In the genomic region with DNA sequence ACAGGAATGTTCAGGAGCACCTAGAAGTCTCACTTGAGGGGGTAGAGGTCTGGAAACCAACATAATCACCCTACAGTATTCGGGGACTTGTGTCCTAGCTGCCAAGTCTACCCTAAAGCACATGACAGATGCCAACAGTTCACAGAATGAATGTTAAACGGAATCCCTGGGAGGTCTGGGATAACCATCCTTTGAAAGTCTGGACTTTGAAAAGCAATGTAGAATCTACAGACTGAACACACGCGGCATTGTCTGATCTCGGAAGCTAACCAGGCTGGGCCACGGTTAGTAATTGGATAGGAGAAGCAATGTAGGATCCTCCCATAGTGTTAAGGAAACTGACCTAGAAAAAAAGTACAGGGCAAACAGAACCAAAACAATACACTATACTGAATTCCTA, we compare ENCODE assay signal across 11 mouse cellular contexts.
DNase-seq lines count a peak whose midpoint lies in the region; ATAC-seq and TF ChIP-seq lines count a peak whose summit lies in the region.
"Had no signal": no experiment of that assay in that cellular context is flagged by ENCODE, and none has a peak within 500 bp of the region (broad histone marks: within the 10 kb centered on the region; RNA-seq: fewer than 3 reads in every experiment).

No protein-coding gene starts in this region.

- no peak overlapping the region for H3K4me3 ChIP-seq in heart, embryonic 12.5 days
- no peak overlapping the region for H3K4me3 ChIP-seq in CH12.LX (replicated peaks in 1 of 3; ENCODE audit: low read depth in 2 of 3, low read length in 2 of 3, poor library complexity in 1 of 3)
- no peak overlapping the region for H3K4me3 ChIP-seq in hindbrain, postnatal 0 days (ENCODE audit: low read length)
- H3K4me3 ChIP-seq: erythroblast, embryonic 14.5 days had no signal

- DNase-seq in heart, postnatal 36 days, result no peak
- DNase-seq in kidney, adult 9 months, result peak; percentile 67
- DNase-seq in kidney, postnatal 25 days, result no peak
- DNase-seq in CH12.LX (ENCODE audit: extremely low read depth), result no peak
- peak; percentile 61 for DNase-seq in hindbrain, postnatal 0 days (ENCODE audit: low spot score)
- DNase-seq: cerebellum, adult 9-10 months; right cerebral cortex, postnatal 25 days had no signal

- H3K36me3 ChIP-seq in heart, embryonic 12.5 days, result peaks cover 11% of the 10 kb centered on the region; the same call in 1 of the 2 replicates
- H3K36me3 ChIP-seq in CH12.LX (replicated peaks in 1 of 2; ENCODE audit: control insufficient read depth in 1 of 2, insufficient read depth in 1 of 2, low read length in 1 of 2), result peaks cover 7 to 41% of the 10 kb centered on the region in 2 experiments
- H3K36me3 ChIP-seq in hindbrain, postnatal 0 days (ENCODE audit: insufficient read depth, low read length), result no peaks in the 10 kb centered on the region

- no peaks in the 10 kb centered on the region for H3K27me3 ChIP-seq in heart, embryonic 12.5 days (replicated peaks)
- no peaks in the 10 kb centered on the region for H3K27me3 ChIP-seq in CH12.LX (replicated peaks)
- no peaks in the 10 kb centered on the region for H3K27me3 ChIP-seq in hindbrain, postnatal 0 days (ENCODE audit: insufficient read depth, low read length)

- in situ Hi-C loops in CH12.LX (cut with MboI; ENCODE audit: low pct_ligation_motif_present, low pct_unique_long_range_greater_than_20kb, low sequenced_read_pairs), result no loop called here

- TF ChIP-seq RAD21 in CH12.LX (IDR thresholded peaks at IDR 0.05; ENCODE audit: low read depth, low read length), result no peak

- intact Hi-C loops in heart, postnatal 36 days (cut with DNase I), result no loop called here

- TF ChIP-seq POLR2A in CH12.LX (IDR thresholded peaks at IDR 0.05; ENCODE audit: low read depth, low read length), result no peak

- WGBS in heart, embryonic 12.5 days, result 71% methylated on average over 6 of the region's 6 CpGs
- WGBS in hindbrain, postnatal 0 days, result 32% methylated on average over 6 of the region's 6 CpGs

- TF ChIP-seq EP300 in CH12.LX (IDR thresholded peaks at IDR 0.05; ENCODE audit: low read length), result no peak

- TF ChIP-seq CTCF in CH12.LX (conservative IDR thresholded peaks at IDR 0.05 in 1 of 2, IDR thresholded peaks at IDR 0.05 in 1 of 2; ENCODE audit: low read depth in 2 of 2, low read length in 2 of 2), result no peak
- no peak for TF ChIP-seq CTCF in hindbrain, postnatal 0 days (IDR thresholded peaks at IDR 0.05; ENCODE audit: low read depth)

- no peak for ATAC-seq in heart, embryonic 12.5 days (ENCODE audit: insufficient number of reproducible peaks, low FRiP score)
- ATAC-seq in hindbrain, postnatal 0 days, result peak; percentile 55
- ATAC-seq in inflammation-experienced regulatory T-cells, adult 6 months, result no peak
- ATAC-seq in monocyte, adult 5-6 weeks (replicated peaks; ENCODE audit: insufficient number of reproducible peaks, low FRiP score, low TSS enrichment, poor library complexity, severe bottlenecking), result no peak

- peaks cover 19% of the 10 kb centered on the region for H3K79me2 ChIP-seq in CH12.LX (replicated peaks; ENCODE audit: control insufficient read depth, extremely low read depth, insufficient read depth, poor library complexity, severe bottlenecking)

- H3K4me2 ChIP-seq in heart, embryonic 12.5 days, result no peak overlapping the region; the same call in 1 of the 2 replicates
- no peak overlapping the region for H3K4me2 ChIP-seq in CH12.LX (ENCODE audit: insufficient read depth, low read depth, poor library complexity, severe bottlenecking)
- H3K4me2 ChIP-seq in hindbrain, postnatal 0 days (ENCODE audit: low read depth, low read length), result no peak overlapping the region

- no peak overlapping the region for H3K9ac ChIP-seq in heart, embryonic 12.5 days
- peak overlapping the region; percentile 50 for H3K9ac ChIP-seq in CH12.LX (ENCODE audit: insufficient read depth, low read depth)
- H3K9ac ChIP-seq in hindbrain, postnatal 0 days (replicated peaks; ENCODE audit: low read length), result no peak overlapping the region

- dilution Hi-C loops in CH12.LX (cut with MboI; ENCODE audit: extremely low pct_ligation_motif_present, extremely low pct_unique_long_range_greater_than_20kb, low sequenced_read_pairs), result no loop called here

- peaks cover 66% of the 10 kb centered on the region for H3K4me1 ChIP-seq in heart, embryonic 12.5 days (replicated peaks)
- peaks cover 48 to 89% of the 10 kb centered on the region in 2 experiments for H3K4me1 ChIP-seq in CH12.LX (ENCODE audit: control insufficient read depth in 1 of 2, insufficient read depth in 2 of 2)
- H3K4me1 ChIP-seq in hindbrain, postnatal 0 days (ENCODE audit: insufficient read depth, low read length), result peaks cover under 1% of the 10 kb centered on the region; the same call in 1 of the 2 replicates

- peak overlapping the region; percentile 83 for H3K27ac ChIP-seq in heart, embryonic 12.5 days (ENCODE audit: poor library complexity, severe bottlenecking)
- H3K27ac ChIP-seq in CH12.LX (ENCODE audit: insufficient read depth, low read depth), result peak overlapping the region; percentile 48
- peak overlapping the region; percentile 65; the same call in 1 of the 2 replicates for H3K27ac ChIP-seq in hindbrain, postnatal 0 days

- no peaks in the 10 kb centered on the region for H3K9me3 ChIP-seq in heart, embryonic 12.5 days (replicated peaks)
- H3K9me3 ChIP-seq in CH12.LX (replicated peaks; ENCODE audit: low read length), result no peaks in the 10 kb centered on the region
- no peaks in the 10 kb centered on the region for H3K9me3 ChIP-seq in hindbrain, postnatal 0 days (ENCODE audit: low read length)

TF ChIP-seq in CH12.LX, 34 proteins besides CTCF, POLR2A, EP300 and RAD21:
- TF ChIP-seq NELFE (IDR thresholded peaks at IDR 0.05; ENCODE audit: low read depth, low read length) (no peak), MAFK (IDR thresholded peaks at IDR 0.05; ENCODE audit: insufficient replicate concordance, low read length) (no peak), UBTF (IDR thresholded peaks at IDR 0.05; ENCODE audit: low read depth, low read length) (no peak), PAX5 (IDR thresholded peaks at IDR 0.05; ENCODE audit: low read length) (no peak), ZMIZ1 (IDR thresholded peaks at IDR 0.05; ENCODE audit: low read depth, low read length) (no peak), MXI1 (IDR thresholded peaks at IDR 0.05; ENCODE audit: low read depth, low read length) (no peak), TBP (conservative IDR thresholded peaks at IDR 0.05; ENCODE audit: low read depth, low read length) (no peak), MAZ (IDR thresholded peaks at IDR 0.05; ENCODE audit: low read depth, low read length) (no peak), TCF12 (IDR thresholded peaks at IDR 0.05; ENCODE audit: low read depth, low read length) (no peak), NRF1 (IDR thresholded peaks at IDR 0.05; ENCODE audit: low read depth, low read length) (no peak), RCOR1 (conservative IDR thresholded peaks at IDR 0.05; ENCODE audit: low read depth, low read length) (no peak), SMC3 (IDR thresholded peaks at IDR 0.05; ENCODE audit: low read depth, low read length) (no peak)

Comparison
In these comparisons a context has a peak if more than half of its experiments do, and no peak if none do; other contexts are left out.
1. DNase-seq: peak in kidney, adult 9 months (single experiment) and hindbrain, postnatal 0 days (single experiment); none in heart, postnatal 36 days (0 of 2), kidney, postnatal 25 days (0 of 2) and CH12.LX (single experiment).
2. Peak in every context shown above with its lines, with median percentiles within 50 percentile points of each other: H3K27ac ChIP-seq.